Mouse (Mus musculus) liver, embryonic 13.5 days (tissue): ENCODE results near the gene Gm32717. TPM values are rescaled to one million over a fixed set of nuclear protein-coding genes. Genes with fewer than 3 reads are reported as not detected.
"Not testable (repeated sequence)": the region's sequence is repeated elsewhere in the genome, so short reads cannot be mapped to it uniquely, and the experiment has no call there.

Source experiments
- ATAC-seq: fragments of 200-750 bp; cut with Nextera tagmentation; 2 replicates; pipeline ENCODE4 v1.8.0; 2017; ENCODE audit warnings: low read depth, mild to moderate bottlenecking, moderate number of reproducible peaks, moderate library complexity
- DNase-seq: peaks from one replicate; pipeline ENCODE4 v3.0.0; 2022
- H3K27ac ChIP-seq: fragments of 300-500 bp; sonication (generic); 2 replicates; pipeline ENCODE4 v1.5.1; 2015; ENCODE audit warnings: moderate library complexity, mild to moderate bottlenecking, inconsistent platforms
- H3K27me3 ChIP-seq: fragments of 300-500 bp; sonication (generic); 2 replicates; pipeline ENCODE4 v1.6.1; 2015; ENCODE audit warnings: mild to moderate bottlenecking, inconsistent platforms
- H3K36me3 ChIP-seq: fragments of 300-500 bp; sonication (generic); 2 replicates; pipeline ENCODE4 v1.6.1; 2015; ENCODE audit warnings: mild to moderate bottlenecking, inconsistent platforms
- H3K4me1 ChIP-seq: fragments of 300-500 bp; sonication (generic); replicated peaks from 2 replicates; pipeline ENCODE4 v1.6.1; 2015; ENCODE audit warnings: inconsistent platforms
- H3K4me2 ChIP-seq: fragments of 300-500 bp; sonication (generic); 2 replicates; pipeline ENCODE4 v1.6.1; 2015; ENCODE audit warnings: inconsistent platforms, mild to moderate bottlenecking, moderate library complexity
- H3K4me3 ChIP-seq: fragments of 300-500 bp; sonication (generic); replicated peaks from 2 replicates; pipeline ENCODE4 v1.5.1; 2015; ENCODE audit warnings: mild to moderate bottlenecking, inconsistent platforms
- H3K9ac ChIP-seq: fragments of 300-500 bp; sonication (generic); 2 replicates; pipeline ENCODE4 v1.6.1; 2015; ENCODE audit warnings: mild to moderate bottlenecking, inconsistent platforms
- H3K9me3 ChIP-seq: fragments of 300-500 bp; sonication (generic); replicated peaks from 2 replicates; pipeline ENCODE4 v1.6.1; 2016; ENCODE audit warnings: inconsistent platforms
- WGBS: fragments of 180-500 bp; shearing (Covaris S2); methylation state at CpG from one replicate; pipeline ENCODE4 v1.1.7; 2015; ENCODE audit not compliant: insufficient replicate concordance; 5-methylcytosine and 5-hydroxymethylcytosine counted together
- polyA plus RNA-seq: library from polyadenylated mRNA; unstranded; fragments of >200 nt; fragmentation: Nextera tagmentation; extraction: Ambion mirVana; gene quantifications from 2 replicates; pipeline ENCODE4 v1.2.1, GENCODE M21; 2015

Gene Gm32717
- polyA plus RNA-seq, 1 experiment from 2014 or later: not detected

DNA sequence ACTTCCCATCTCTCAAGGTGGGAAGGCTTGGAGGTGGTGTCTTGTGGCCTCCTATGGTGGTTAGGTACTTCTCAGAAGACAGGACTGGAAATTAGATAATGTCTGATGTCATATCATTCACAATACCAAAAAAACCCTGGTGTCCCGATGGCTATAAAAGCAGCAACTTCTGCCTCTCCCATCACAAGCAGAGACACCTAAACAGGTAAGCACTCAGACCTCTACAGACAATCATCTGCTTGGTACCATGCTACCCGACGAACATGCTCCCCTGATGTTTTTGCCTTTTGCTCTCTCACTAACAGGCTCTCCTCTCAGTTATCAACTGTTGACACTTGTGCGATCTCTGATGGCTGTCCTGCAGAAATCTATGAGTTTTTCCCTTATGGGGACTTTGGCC lies 35.9 kb downstream of the Gm32717 start, which contains the start of gene Il22:
Il22 (plus strand) TSS at position 301 of the 400 bp plus-strand sequence.
- Histone ChIP-seq H3K4me3 (no peak within 1 kb of the TSS), H3K27ac (no peak within 1 kb of the TSS), H3K36me3 (no peaks in the 10 kb centered on the region), H3K9ac (no peak within 1 kb of the TSS), H3K4me1 (no peaks in the 10 kb centered on the region), H3K27me3 (no peaks in the 10 kb centered on the region), H3K9me3 (no peaks in the 10 kb centered on the region), H3K4me2 (no peak within 1 kb of the TSS)
- WGBS: 68% methylated on average over 4 of the region's 4 CpGs
- DNase-seq: no peak
- no peak for ATAC-seq

DNA sequence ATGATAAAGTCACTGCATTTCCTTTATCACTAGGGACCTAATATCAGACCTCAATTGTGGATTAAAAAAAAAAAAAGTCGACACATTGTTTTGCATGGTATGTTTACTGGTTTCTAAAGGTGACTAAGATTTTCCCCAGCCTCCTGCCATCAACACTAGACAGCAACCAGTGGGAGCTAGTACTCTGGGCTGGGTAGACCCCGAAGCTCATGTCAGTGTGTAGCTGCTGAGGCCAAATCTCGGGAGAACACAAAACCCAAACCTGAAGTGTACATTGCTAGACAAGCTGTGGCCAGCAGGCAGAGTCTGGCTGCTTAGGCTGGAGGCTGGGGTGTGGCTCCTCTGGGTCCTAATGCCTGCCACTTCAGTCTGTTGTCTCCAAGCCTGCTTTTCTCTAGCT lies 45.4 kb downstream of the Gm32717 start:
- not testable (repeated sequence) for DNase-seq, H3K4me3 ChIP-seq, ATAC-seq, H3K4me1 ChIP-seq, H3K9me3 ChIP-seq, H3K4me2 ChIP-seq, H3K27me3 ChIP-seq, H3K27ac ChIP-seq, H3K36me3 ChIP-seq, H3K9ac ChIP-seq
- WGBS: 20% methylated on average over 3 of the region's 3 CpGs

Other genes with a start within 250 kb of the Gm32717 start
- 10.7 and 13.9 TPM in 2 replicates for gene Mdm1, start 99.0 kb downstream of the Gm32717 start, polyA plus RNA-seq
- gene Il22, start 35.8 kb downstream of the Gm32717 start, polyA plus RNA-seq: not detected in 2 replicates
- gene Gm32802, start 17.9 kb upstream of the Gm32717 start, polyA plus RNA-seq: not detected in 2 replicates
- not detected in 2 replicates for gene Iltifb, start 54.3 kb upstream of the Gm32717 start, polyA plus RNA-seq
- gene Gm9040, start 86.2 kb upstream of the Gm32717 start, polyA plus RNA-seq: 0.08 TPM in 1 of 2 replicates, not detected in the other
- 0.08 TPM in 1 of 2 replicates, not detected in the other for gene Gm9044, start 91.6 kb upstream of the Gm32717 start, polyA plus RNA-seq
- gene Gm9045, start 97.1 kb upstream of the Gm32717 start, polyA plus RNA-seq: 0.07 TPM in 1 of 2 replicates, not detected in the other
- not detected in 2 replicates for gene Gm9046, start 102.5 kb upstream of the Gm32717 start, polyA plus RNA-seq
- not detected in 2 replicates for gene Gm9048, start 107.9 kb upstream of the Gm32717 start, polyA plus RNA-seq
- 0.07 TPM in 1 of 2 replicates, not detected in the other for gene Gm9049, start 113.3 kb upstream of the Gm32717 start, polyA plus RNA-seq
- not detected in 2 replicates for gene Ifng, start 200.3 kb upstream of the Gm32717 start, polyA plus RNA-seq